Mouse (Mus musculus) adrenal gland, postnatal 0 days (tissue): ENCODE data around the gene Olfr558. TPM values are rescaled to one million over a fixed set of nuclear protein-coding genes. Genes with fewer than 3 reads are reported as not detected.

Experiments used
- polyA plus RNA-seq: library from polyadenylated mRNA; unstranded; fragments of >200 nt; fragmentation: Nextera tagmentation; extraction: Ambion mirVana; gene quantifications from 2 replicates; pipeline ENCODE4 v1.2.1, GENCODE M21; 2015

Olfr558 gene
- polyA plus RNA-seq, result 0.25 and 0.54 TPM in 2 replicates

DNA sequence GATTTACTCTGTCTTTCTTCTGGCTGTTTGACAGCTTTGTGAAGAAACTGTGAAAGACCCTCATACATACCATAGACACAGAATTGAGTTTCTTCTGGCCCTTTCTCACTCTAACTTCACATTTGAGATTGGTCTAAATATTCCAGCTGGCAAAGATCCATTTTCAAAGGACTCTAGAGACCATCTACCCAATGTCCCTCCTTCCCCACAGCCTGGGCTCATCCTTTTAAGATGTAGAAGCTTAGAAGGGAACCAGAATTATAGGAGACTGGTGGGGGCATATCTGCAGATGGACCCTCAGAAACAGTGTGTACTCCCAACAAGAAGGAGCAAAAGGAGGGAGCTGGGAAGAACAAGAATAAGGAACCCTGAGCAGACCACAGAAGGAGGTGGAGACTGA, at the start of gene Olfr558:
Gene Olfr558, plus strand, starts transcription at position 301 of the 400 bp plus-strand sequence.

DNA sequence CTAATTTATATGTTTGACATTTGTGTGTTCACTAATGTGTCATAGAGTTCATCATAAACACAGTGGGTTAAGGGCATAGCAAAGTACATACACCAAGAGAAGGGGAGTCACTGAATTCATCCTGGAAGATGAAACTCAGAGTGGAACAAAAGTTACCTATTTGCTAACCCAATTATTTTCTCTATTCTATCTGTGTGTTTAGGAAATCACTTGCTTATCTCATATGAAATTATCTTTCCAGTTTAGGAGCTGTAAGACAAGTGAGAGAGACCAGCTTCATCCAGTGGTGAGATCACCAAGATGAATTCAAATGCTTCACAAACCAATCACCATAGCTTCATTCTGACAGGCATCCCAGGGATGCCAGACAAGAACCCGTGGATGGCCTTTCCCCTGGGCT, 43.5 kb upstream of the Olfr558 start, which contains the start of gene Olfr555:
Gene Olfr555, plus strand, starts transcription at position 301 of the 400 bp plus-strand sequence.

GRCm38 (mm10) chr7:102664599-102664998, 37.4 kb upstream of the Olfr558 start, which contains the start of gene Olfr556:
Gene Olfr556 (plus strand): TSS chr7:102664899.

GRCm38 (mm10) chr7:102686944-102687501, 15.0 kb upstream of the Olfr558 start, which contains the start of gene Trim68:
Gene Trim68 (minus strand): TSS chr7:102687327.

DNA sequence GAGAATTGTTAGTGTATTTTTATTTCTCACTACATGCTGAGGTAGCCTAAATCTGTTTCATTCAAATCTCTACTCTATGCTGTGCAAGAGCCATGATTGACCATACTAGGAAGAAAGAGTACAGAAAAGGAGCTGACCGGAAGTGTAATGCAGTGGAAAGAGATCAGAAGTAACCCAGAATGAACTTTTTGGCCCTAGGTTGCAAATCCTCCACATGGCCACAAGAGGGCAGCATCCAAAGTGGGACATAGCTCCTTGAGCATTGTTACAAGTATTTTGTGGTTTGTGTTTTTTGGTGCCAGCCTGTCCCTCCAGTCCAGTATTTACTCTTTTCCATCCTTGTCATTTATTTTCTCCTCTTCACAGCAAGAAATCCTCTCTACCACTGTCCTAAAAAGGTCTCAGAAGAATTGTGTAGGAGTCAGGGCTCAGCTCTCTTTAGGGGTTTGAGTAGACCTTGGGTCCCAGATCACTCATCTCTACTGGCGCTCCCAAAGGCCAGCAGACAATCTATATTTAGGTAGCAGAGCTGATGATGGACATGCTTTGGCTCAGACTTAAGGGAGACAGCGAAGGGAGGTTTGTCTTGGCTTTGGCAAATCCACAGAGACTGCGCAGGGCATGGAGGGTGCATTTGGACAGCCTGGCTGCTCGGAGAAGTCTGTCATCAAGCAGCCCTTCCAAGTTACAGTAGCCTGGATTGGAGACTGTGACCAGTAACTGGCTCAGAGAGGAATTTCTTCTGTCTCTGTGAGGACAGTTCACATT, 6.5 kb upstream of the Olfr558 start, which contains the start of gene Olfr557:
Gene Olfr557, plus strand, starts transcription at position 553 of the 768 bp plus-strand sequence.

GRCm38 (mm10) chr7:102718970-102719369, 17.0 kb downstream of the Olfr558 start, which contains the start of gene Olfr33:
Gene Olfr33 (minus strand): TSS chr7:102719070.

DNA sequence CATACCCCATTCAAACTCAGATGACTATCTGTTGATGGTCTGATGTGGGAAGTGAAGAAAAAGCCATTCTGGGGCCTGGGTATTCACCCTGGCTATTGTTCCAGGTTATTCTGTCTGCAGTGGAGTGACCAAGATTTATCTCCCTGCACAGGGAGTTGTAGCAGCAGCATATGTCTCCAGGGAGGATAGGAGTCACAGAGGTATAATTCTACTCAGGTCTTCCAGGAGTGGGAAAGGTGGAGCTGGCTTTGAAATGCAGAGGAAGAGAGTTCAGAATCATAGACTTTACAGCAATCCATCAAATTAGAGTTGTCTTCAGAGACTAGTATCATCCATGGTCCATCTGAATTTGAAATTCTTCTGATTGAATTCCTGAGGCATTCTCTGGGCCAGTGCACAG, 25.4 kb downstream of the Olfr558 start, which contains the start of gene Olfr559:
Gene Olfr559, minus strand, starts transcription at position 101 of the 400 bp plus-strand sequence.

DNA sequence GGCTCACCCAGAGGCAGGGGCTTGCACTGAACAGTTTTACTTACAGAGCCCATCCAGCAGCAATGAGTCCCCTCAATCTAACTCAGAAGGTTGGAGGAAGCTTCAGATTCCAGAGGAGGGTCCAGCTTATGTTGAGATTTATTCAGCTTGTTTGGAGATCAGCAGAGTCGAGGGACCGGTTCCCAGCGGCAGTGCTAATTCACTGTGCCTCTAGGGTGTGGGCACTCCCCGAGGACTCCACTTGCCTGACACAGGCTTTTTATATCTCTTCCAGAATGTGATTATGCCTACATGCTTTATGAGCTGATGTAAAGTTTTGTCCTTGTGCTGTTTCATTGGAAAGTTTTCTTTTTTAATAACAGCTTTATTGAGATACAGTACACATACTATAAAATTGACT, 57.3 kb downstream of the Olfr558 start, which contains the start of the genes Olfr560 and Olfr78:
Gene Olfr560, minus strand, starts transcription at position 101 of the 400 bp plus-strand sequence.
Gene Olfr78, minus strand, starts transcription at position 206 of the 400 bp plus-strand sequence.

Other genes with a start within 250 kb of the Olfr558 start
- not detected in 2 replicates for gene Olfr543, start 220.5 kb upstream of the Olfr558 start, polyA plus RNA-seq
- 0.08 TPM in 1 of 2 replicates, not detected in the other for gene Olfr544, start 213.9 kb upstream of the Olfr558 start, polyA plus RNA-seq
- not detected in 2 replicates for gene Olfr545, start 202.6 kb upstream of the Olfr558 start, polyA plus RNA-seq
- not detected in 2 replicates for gene Olfr547, start 167.5 kb upstream of the Olfr558 start, polyA plus RNA-seq
- gene Olfr548-ps1, start 161.3 kb upstream of the Olfr558 start, polyA plus RNA-seq, result not detected in 2 replicates
- gene Olfr549, start 152.3 kb upstream of the Olfr558 start, polyA plus RNA-seq, result not detected in 2 replicates
- gene Trim21, start 136.7 kb upstream of the Olfr558 start, polyA plus RNA-seq, result 0.90 and 1.3 TPM in 2 replicates
- gene Olfr550, start 130.8 kb upstream of the Olfr558 start, polyA plus RNA-seq, result not detected in 2 replicates
- gene Olfr551, start 110.3 kb upstream of the Olfr558 start, polyA plus RNA-seq, result not detected in 2 replicates
- gene Olfr552, start 104.4 kb upstream of the Olfr558 start, polyA plus RNA-seq, result not detected in 2 replicates
- gene Olfr553, start 84.0 kb upstream of the Olfr558 start, polyA plus RNA-seq, result not detected in 2 replicates
- not detected in 2 replicates for gene Olfr554, start 63.8 kb upstream of the Olfr558 start, polyA plus RNA-seq
- not detected in 2 replicates for gene Olfr555, start 43.4 kb upstream of the Olfr558 start, polyA plus RNA-seq
- gene Olfr556, start 37.3 kb upstream of the Olfr558 start, polyA plus RNA-seq, result not detected in 2 replicates
- gene Trim68, start 14.9 kb upstream of the Olfr558 start, polyA plus RNA-seq, result 9.6 and 9.9 TPM in 2 replicates
- not detected in 2 replicates for gene Olfr557, start 6.3 kb upstream of the Olfr558 start, polyA plus RNA-seq
- not detected in 2 replicates for gene Olfr33, start 16.9 kb downstream of the Olfr558 start, polyA plus RNA-seq
- not detected in 2 replicates for gene Olfr559, start 25.3 kb downstream of the Olfr558 start, polyA plus RNA-seq
- not detected in 2 replicates for gene Olfr560, start 57.2 kb downstream of the Olfr558 start, polyA plus RNA-seq
- 1.7 and 8.6 TPM in 2 replicates for gene Olfr78, start 57.3 kb downstream of the Olfr558 start, polyA plus RNA-seq
- gene Olfr561, start 69.0 kb downstream of the Olfr558 start, polyA plus RNA-seq, result not detected in 2 replicates
- not detected in 2 replicates for gene Olfr564, start 101.3 kb downstream of the Olfr558 start, polyA plus RNA-seq
- gene Olfr566, start 156.6 kb downstream of the Olfr558 start, polyA plus RNA-seq, result not detected in 2 replicates
- not detected in 2 replicates for gene Olfr568, start 174.9 kb downstream of the Olfr558 start, polyA plus RNA-seq
- not detected in 2 replicates for gene Olfr569, start 188.7 kb downstream of the Olfr558 start, polyA plus RNA-seq
- not detected in 2 replicates for gene Olfr570, start 192.4 kb downstream of the Olfr558 start, polyA plus RNA-seq
- not detected in 2 replicates for gene Olfr571, start 215.3 kb downstream of the Olfr558 start, polyA plus RNA-seq
- not detected in 2 replicates for gene Olfr572, start 222.2 kb downstream of the Olfr558 start, polyA plus RNA-seq
- gene Olfr573-ps1, start 240.4 kb downstream of the Olfr558 start, polyA plus RNA-seq, result not detected in 2 replicates
- not detected in 2 replicates for gene Olfr574, start 246.3 kb downstream of the Olfr558 start, polyA plus RNA-seq